Mouse (Mus musculus) stomach, postnatal 0 days (tissue): ENCODE data around the gene Shd. TPM values are rescaled to one million over a fixed set of nuclear protein-coding genes. Genes with fewer than 3 reads are reported as not detected.

Source experiments
- ATAC-seq: fragments of 200-750 bp; cut with Nextera tagmentation; 2 replicates; pipeline ENCODE4 v1.8.0; 2017; ENCODE audit not compliant: low FRiP score, low TSS enrichment
- DNase-seq: peaks from one replicate; pipeline ENCODE4 v3.0.0-alpha.2; 2016; ENCODE audit warnings: low spot score
- H3K27ac ChIP-seq: fragments of 300-500 bp; sonication (generic); replicated peaks from 2 replicates; pipeline ENCODE4 v1.5.1; 2014; ENCODE audit warnings: mild to moderate bottlenecking, control low read depth
- H3K27me3 ChIP-seq: fragments of 300-500 bp; sonication (generic); 2 replicates; pipeline ENCODE4 v1.6.1; 2014; ENCODE audit warnings: low read length; ENCODE audit not compliant: control insufficient read depth, insufficient read depth
- H3K36me3 ChIP-seq: fragments of 300-500 bp; sonication (generic); 2 replicates; pipeline ENCODE4 v1.6.1; 2014; ENCODE audit warnings: low read length, mixed read lengths; ENCODE audit not compliant: control insufficient read depth, insufficient read depth
- H3K4me1 ChIP-seq: fragments of 300-500 bp; sonication (generic); replicated peaks from 2 replicates; pipeline ENCODE4 v1.6.1; 2014; ENCODE audit warnings: antibody characterized with exemption; ENCODE audit not compliant: control insufficient read depth, insufficient read depth
- H3K4me2 ChIP-seq: fragments of 300-500 bp; sonication (generic); replicated peaks from 2 replicates; pipeline ENCODE4 v1.6.1; 2014; ENCODE audit warnings: low read depth, mild to moderate bottlenecking, control low read depth, moderate library complexity
- H3K4me3 ChIP-seq: fragments of 300-500 bp; sonication (generic); 2 replicates; pipeline ENCODE4 v1.5.1; 2014; ENCODE audit warnings: low read depth, low read length, control low read depth
- H3K9ac ChIP-seq: fragments of 300-500 bp; sonication (generic); 2 replicates; pipeline ENCODE4 v1.6.1; 2014; ENCODE audit warnings: mild to moderate bottlenecking, low read length, control low read depth, mixed read lengths
- H3K9me3 ChIP-seq: fragments of 300-500 bp; sonication (generic); 2 replicates; pipeline ENCODE4 v1.6.1; 2016; ENCODE audit warnings: low read length; ENCODE audit not compliant: control insufficient read depth
- CTCF ChIP-seq: IDR thresholded peaks from 2 replicates; pipeline ENCODE4 v1.5.1; 2016; ENCODE audit warnings: antibody characterized with exemption, low read depth, mild to moderate bottlenecking, moderate library complexity
- EP300 ChIP-seq: optimal IDR thresholded peaks from 2 replicates; pipeline ENCODE3; 2016; ENCODE audit warnings: antibody characterized with exemption
- WGBS: fragments of 180-500 bp; shearing (Covaris S2); extraction: QIAGEN DNeasy Blood & Tissue Kit; methylation state at CpG from one replicate; pipeline ENCODE4 v1.1.7; 2014; 5-methylcytosine and 5-hydroxymethylcytosine counted together
- polyA plus RNA-seq: library from polyadenylated mRNA; unstranded; fragments of >200 nt; fragmentation: Nextera tagmentation; extraction: Ambion mirVana; gene quantifications from 2 replicates; pipeline ENCODE4 v1.2.1, GENCODE M21; 2015

The Shd gene
- polyA plus RNA-seq, 1 experiment from 2014 or later = 3.4 TPM

GRCm38 (mm10) chr17:56010255-56010654 lies 40.0 kb downstream of the Shd start:
- ATAC-seq (no peak), DNase-seq (no peak)
- Histone ChIP-seq H3K9ac (peak overlapping the region; percentile 74; the same call in 1 of the 2 replicates), H3K9me3 (no peaks in the 10 kb centered on the region), H3K27ac (no peak overlapping the region), H3K4me2 (peak overlapping the region; percentile 100), H3K36me3 (peaks cover 8% of the 10 kb centered on the region), H3K27me3 (0 out of 2 replicates have a peak, but pooled peaks cover 2% of the 10 kb centered on the region), H3K4me3 (no peak overlapping the region), H3K4me1 (peaks cover 4% of the 10 kb centered on the region; the same call in 1 of the 2 replicates)
- WGBS = 67% methylated on average over 14 of the region's 14 CpGs
- TF ChIP-seq EP300 = no peak
- no peak for TF ChIP-seq CTCF

DNA sequence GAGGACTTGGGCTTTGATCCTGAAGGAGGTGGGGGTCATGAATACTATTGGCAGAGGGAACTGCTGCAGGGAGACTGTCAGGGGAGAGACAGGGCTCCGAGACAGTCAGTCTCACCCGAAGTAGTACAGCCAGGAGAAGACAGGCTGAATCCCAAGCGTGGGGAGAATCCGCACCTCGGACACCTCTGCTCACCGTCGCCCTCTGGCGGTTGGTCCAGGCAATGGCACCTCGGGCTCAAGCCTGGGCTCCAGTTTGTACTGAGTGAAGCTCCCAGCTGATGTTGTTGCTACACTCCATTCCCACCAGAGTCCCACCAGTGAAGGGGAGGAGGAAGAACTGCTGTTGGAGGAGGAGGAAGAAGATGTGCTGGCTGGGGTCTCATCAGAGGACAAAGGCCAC lies 40.4 kb downstream of the Shd start:
- DNase-seq (peak; percentile 80), ATAC-seq (no peak)
- Histone ChIP-seq H3K4me2 (peak overlapping the region; percentile 100), H3K9ac (peak overlapping the region; percentile 74; the same call in 1 of the 2 replicates), H3K4me1 (peaks cover 4% of the 10 kb centered on the region; the same call in 1 of the 2 replicates), H3K27me3 (0 out of 2 replicates have a peak, but pooled peaks cover under 1% of the 10 kb centered on the region), H3K36me3 (peaks cover 13% of the 10 kb centered on the region), H3K27ac (no peak overlapping the region), H3K9me3 (no peaks in the 10 kb centered on the region), H3K4me3 (no peak overlapping the region)
- WGBS = 13% methylated on average over 9 of the region's 9 CpGs
- TF ChIP-seq EP300 = no peak
- peak; percentile 96 for TF ChIP-seq CTCF

DNA sequence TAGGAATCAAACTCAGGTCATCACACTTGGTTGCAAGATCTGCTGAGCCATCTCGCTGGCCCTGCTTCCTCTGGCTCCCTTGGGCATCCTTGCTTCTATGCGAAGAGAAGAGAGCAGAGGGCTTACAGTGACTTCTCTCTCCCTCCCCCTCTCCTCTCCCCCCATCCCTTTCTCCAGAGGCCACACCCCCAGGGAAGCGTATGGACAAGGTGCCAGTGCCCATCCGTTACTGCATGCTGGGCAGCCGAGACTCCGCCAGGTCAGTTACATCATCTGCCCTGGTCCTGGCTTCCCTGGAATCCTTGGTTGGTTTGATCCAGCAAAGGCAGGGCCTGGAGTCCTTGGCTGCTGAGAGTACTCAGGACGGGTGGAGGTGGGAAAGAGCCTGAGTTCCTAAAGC lies 41.2 kb downstream of the Shd start:
- Histone ChIP-seq H3K4me1 (peaks cover 4% of the 10 kb centered on the region; the same call in 1 of the 2 replicates), H3K27ac (no peak overlapping the region), H3K9ac (no peak overlapping the region), H3K9me3 (no peaks in the 10 kb centered on the region), H3K4me3 (no peak overlapping the region), H3K36me3 (peaks cover 20% of the 10 kb centered on the region), H3K27me3 (no peaks in the 10 kb centered on the region), H3K4me2 (no peak overlapping the region)
- TF ChIP-seq EP300 = no peak
- no peak for TF ChIP-seq CTCF
- no peak for DNase-seq
- 87% methylated on average over 7 of the region's 7 CpGs for whole genome bisulfite sequencing
- ATAC-seq = no peak

- no peak overlapping the region for H3K4me3 ChIP-seq
- DNase-seq (no peak), ATAC-seq (no peak)
- H3K4me1 ChIP-seq = peaks cover 2% of the 10 kb centered on the region; the same call in 1 of the 2 replicates
- H3K4me2 ChIP-seq = no peak overlapping the region
- no peak overlapping the region for H3K27ac ChIP-seq
- no peak overlapping the region for H3K9ac ChIP-seq
- H3K27me3 ChIP-seq = no peaks in the 10 kb centered on the region
- TF ChIP-seq CTCF = no peak
- no peak for TF ChIP-seq EP300
- 92% methylated on average over 9 of the region's 9 CpGs for WGBS
- no peaks in the 10 kb centered on the region for H3K9me3 ChIP-seq
- H3K36me3 ChIP-seq = peaks cover 40% of the 10 kb centered on the region
Observed at GRCm38 (mm10) chr17:56015293-56015692, 45.0 kb downstream of the Shd start.

DNA sequence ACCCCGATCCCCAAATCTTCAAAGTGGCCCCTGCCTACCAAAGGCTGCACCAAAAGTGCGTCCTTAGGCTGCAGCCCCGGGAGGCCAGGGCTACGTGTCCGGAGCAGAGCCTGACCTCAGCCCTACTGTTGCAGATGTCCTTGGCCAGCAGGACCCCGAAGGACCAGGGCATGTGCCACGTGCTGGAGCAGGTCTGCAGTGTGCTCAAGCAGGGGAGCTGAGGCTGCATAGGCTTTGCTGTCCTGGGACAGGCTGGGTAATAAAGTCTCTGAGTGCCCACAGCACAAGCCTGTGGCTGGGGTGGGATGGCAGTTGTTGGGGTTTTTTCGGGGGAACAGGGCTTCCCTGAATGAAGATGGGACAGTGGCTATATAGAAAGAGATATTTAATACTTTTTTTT lies 46.1 kb downstream of the Shd start:
- DNase-seq = no peak
- Histone ChIP-seq H3K4me3 (no peak overlapping the region), H3K36me3 (peaks cover 40% of the 10 kb centered on the region), H3K4me1 (no peaks in the 10 kb centered on the region), H3K27me3 (no peaks in the 10 kb centered on the region), H3K4me2 (no peak overlapping the region), H3K27ac (no peak overlapping the region), H3K9me3 (no peaks in the 10 kb centered on the region), H3K9ac (no peak overlapping the region)
- TF ChIP-seq CTCF (no peak), EP300 (no peak)
- 87% methylated on average over 8 of the region's 8 CpGs for WGBS
- no peak for ATAC-seq

- WGBS = 74% methylated on average over 15 of the region's 15 CpGs
Observed at GRCm38 (mm10) chr17:56016793-56017785, 46.8 kb downstream of the Shd start.

More at GRCm38 (mm10) chr17:56016793-56017785, 46.8 kb downstream of the Shd start:
- ATAC-seq = no peak
- Histone ChIP-seq H3K4me3 (no peak overlapping the region), H3K36me3 (peaks cover 40% of the 10 kb centered on the region), H3K27ac (no peak overlapping the region), H3K9ac (no peak overlapping the region), H3K9me3 (no peaks in the 10 kb centered on the region), H3K27me3 (no peaks in the 10 kb centered on the region), H3K4me1 (no peaks in the 10 kb centered on the region), H3K4me2 (no peak overlapping the region)
- no peak for TF ChIP-seq CTCF
- TF ChIP-seq EP300 = no peak
- no peak for DNase-seq
